Mouse (Mus musculus): ENCODE results near the gene Nxph1.

GRCm38 (mm10) chr6:8951326-8951695 is 3.1 kb downstream of the Nxph1 start:
- TF ChIP-seq CTCF (IDR thresholded peaks at IDR 0.05; ENCODE audit: extremely low read depth, insufficient read length, insufficient replicate concordance, low read depth, low read length), result peak; percentile 28; the same call in 1 of the 2 replicates
- no peak for TF ChIP-seq POLR2A (IDR thresholded peaks at IDR 0.05; ENCODE audit: low read depth, low read length)

All from small intestine, adult 2 months (tissue).